Mouse (Mus musculus): ENCODE results near the gene Plekha8. TPM values are rescaled to one million over a fixed set of nuclear protein-coding genes. Genes with fewer than 3 reads are reported as not detected.

Gene Plekha8
- total RNA-seq, 2 experiments from 2014 or later, result 3.8 to 4.0 TPM

- DNase-seq, result no peak
Measured at GRCm38 (mm10) chr6:54586911-54587310, 8.0 kb upstream of the Plekha8 start.

- DNase-seq, result no peak
Measured at GRCm38 (mm10) chr6:54587683-54588082, 7.2 kb upstream of the Plekha8 start.

- no peak for DNase-seq
Measured at GRCm38 (mm10) chr6:54588212-54588611, 6.7 kb upstream of the Plekha8 start.

GRCm38 (mm10) chr6:54590691-54591090, 4.2 kb upstream of the Plekha8 start:
- no peak for DNase-seq

- DNase-seq, result no peak
Measured at GRCm38 (mm10) chr6:54591778-54592177, 3.1 kb upstream of the Plekha8 start.

GRCm38 (mm10) chr6:54592938-54593535, 1.9 kb upstream of the Plekha8 start:
- DNase-seq, result peak; percentile 96

GRCm38 (mm10) chr6:54593766-54594468, 994 bp upstream of the Plekha8 start:
- DNase-seq, result no peak

- DNase-seq, result no peak
Measured at GRCm38 (mm10) chr6:54595330-54595878, 493 bp downstream of the Plekha8 start.

- no peak for DNase-seq
Measured at GRCm38 (mm10) chr6:54597208-54597607, 2.3 kb downstream of the Plekha8 start, which contains the start of gene Fkbp14. Gene Fkbp14 (minus strand): TSS chr6:54597308.

GRCm38 (mm10) chr6:54597711-54598110, 2.8 kb downstream of the Plekha8 start:
- no peak for DNase-seq

- DNase-seq, result no peak
Measured at GRCm38 (mm10) chr6:54600681-54601347, 5.9 kb downstream of the Plekha8 start.

GRCm38 (mm10) chr6:54602891-54603290, 8.0 kb downstream of the Plekha8 start:
- DNase-seq, result no peak

GRCm38 (mm10) chr6:54604001-54604715, 9.2 kb downstream of the Plekha8 start:
- DNase-seq, result no peak

GRCm38 (mm10) chr6:54606241-54606640, 11.3 kb downstream of the Plekha8 start:
- peak; percentile 7 for DNase-seq

GRCm38 (mm10) chr6:54617363-54617762, 22.5 kb downstream of the Plekha8 start:
- DNase-seq, result no peak

- DNase-seq, result no peak
Measured at GRCm38 (mm10) chr6:54619530-54619929, 24.6 kb downstream of the Plekha8 start.

- DNase-seq, result no peak
Measured at GRCm38 (mm10) chr6:54620357-54620756, 25.4 kb downstream of the Plekha8 start.

GRCm38 (mm10) chr6:54628381-54628780, 33.5 kb downstream of the Plekha8 start:
- DNase-seq, result no peak

- no peak for DNase-seq
Measured at GRCm38 (mm10) chr6:54629734-54630133, 34.8 kb downstream of the Plekha8 start.

GRCm38 (mm10) chr6:54631462-54631861, 36.6 kb downstream of the Plekha8 start:
- no peak for DNase-seq

- no peak for DNase-seq
Measured at GRCm38 (mm10) chr6:54639877-54640276, 45.0 kb downstream of the Plekha8 start.

- DNase-seq, result no peak
Measured at GRCm38 (mm10) chr6:54641953-54642352, 47.0 kb downstream of the Plekha8 start.
